8 mouse cellular contexts compared by ENCODE assay signal in the genomic region with DNA sequence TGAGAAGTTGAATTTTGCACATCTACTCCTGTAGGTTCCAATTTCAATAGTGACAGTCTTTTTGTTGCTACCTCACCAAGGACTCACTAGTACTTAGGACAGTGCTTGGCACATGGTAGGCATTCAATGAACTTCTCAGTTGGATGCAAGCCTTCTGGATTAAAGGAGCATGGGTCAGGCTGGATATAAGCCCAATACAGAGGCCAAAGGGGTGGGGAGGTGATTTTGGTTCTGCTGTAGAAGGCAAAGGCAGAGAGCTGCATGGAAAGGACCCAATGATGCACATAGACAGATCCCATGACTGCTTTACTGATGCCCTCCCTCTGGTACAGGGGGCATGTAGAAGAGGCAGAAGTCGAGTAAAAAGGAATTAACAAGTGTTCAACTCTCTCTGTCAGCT. TPM values are rescaled to one million over a fixed set of nuclear protein-coding genes. Genes with fewer than 3 reads are reported as not detected.
DNase-seq lines count a peak whose midpoint lies in the region; ATAC-seq lines count a peak whose summit lies in the region.

No protein-coding gene starts in this region.

- 22% methylated on average over 1 of the region's 1 CpGs for WGBS in heart, embryonic 12.5 days
- 8% methylated on average over 1 of the region's 1 CpGs for WGBS in neural tube, embryonic 11.5 days
- WGBS in hindbrain, embryonic 14.5 days, result 38% methylated on average over 1 of the region's 1 CpGs
- 26% methylated on average over 1 of the region's 1 CpGs for WGBS in stomach, embryonic 15.5 days

- no peak overlapping the region for H3K27ac ChIP-seq in heart, embryonic 12.5 days (ENCODE audit: poor library complexity, severe bottlenecking)
- H3K27ac ChIP-seq in neural tube, embryonic 11.5 days (ENCODE audit: low read depth, low read length), result no peak overlapping the region
- no peak overlapping the region for H3K27ac ChIP-seq in hindbrain, embryonic 14.5 days
- H3K27ac ChIP-seq in stomach, embryonic 15.5 days, result no peak overlapping the region

- 0 out of 2 replicates have a peak, but pooled peaks cover 7% of the 10 kb centered on the region for H3K9me3 ChIP-seq in heart, embryonic 12.5 days (replicated peaks)
- no peaks in the 10 kb centered on the region for H3K9me3 ChIP-seq in neural tube, embryonic 11.5 days (ENCODE audit: control insufficient read depth, low read length)
- H3K9me3 ChIP-seq in hindbrain, embryonic 14.5 days (ENCODE audit: control insufficient read depth, low read length), result no peaks in the 10 kb centered on the region
- H3K9me3 ChIP-seq in stomach, embryonic 15.5 days, result no peaks in the 10 kb centered on the region

- no peak overlapping the region for H3K9ac ChIP-seq in heart, embryonic 12.5 days
- no peak overlapping the region for H3K9ac ChIP-seq in neural tube, embryonic 11.5 days (ENCODE audit: low read length)
- no peak overlapping the region for H3K9ac ChIP-seq in hindbrain, embryonic 14.5 days
- no peak overlapping the region for H3K9ac ChIP-seq in stomach, embryonic 15.5 days

- H3K36me3 ChIP-seq in heart, embryonic 12.5 days, result no peaks in the 10 kb centered on the region
- H3K36me3 ChIP-seq in neural tube, embryonic 11.5 days (ENCODE audit: control insufficient read depth, insufficient read depth, low read length), result no peaks in the 10 kb centered on the region
- H3K36me3 ChIP-seq in hindbrain, embryonic 14.5 days (replicated peaks; ENCODE audit: control insufficient read depth, insufficient read depth), result no peaks in the 10 kb centered on the region
- H3K36me3 ChIP-seq in stomach, embryonic 15.5 days, result no peaks in the 10 kb centered on the region

- H3K4me2 ChIP-seq in heart, embryonic 12.5 days, result peak overlapping the region; percentile 59
- H3K4me2 ChIP-seq in neural tube, embryonic 11.5 days (ENCODE audit: low read depth), result peak overlapping the region; percentile 38; the same call in 1 of the 2 replicates
- H3K4me2 ChIP-seq in hindbrain, embryonic 14.5 days (replicated peaks), result peak overlapping the region; percentile 51
- H3K4me2 ChIP-seq in stomach, embryonic 15.5 days, result peak overlapping the region; percentile 54; the same call in 1 of the 2 replicates

- peaks cover 4% of the 10 kb centered on the region; the same call in 1 of the 2 replicates for H3K27me3 ChIP-seq in heart, embryonic 12.5 days (replicated peaks)
- H3K27me3 ChIP-seq in neural tube, embryonic 11.5 days (ENCODE audit: control insufficient read depth, insufficient read depth, low read length), result no peaks in the 10 kb centered on the region
- H3K27me3 ChIP-seq in hindbrain, embryonic 14.5 days (ENCODE audit: control insufficient read depth, insufficient read depth, low read length), result no peaks in the 10 kb centered on the region
- no peaks in the 10 kb centered on the region for H3K27me3 ChIP-seq in stomach, embryonic 15.5 days (replicated peaks)

- H3K4me3 ChIP-seq in heart, embryonic 12.5 days, result peak overlapping the region; percentile 90; the same call in 1 of the 2 replicates
- H3K4me3 ChIP-seq in neural tube, embryonic 11.5 days (ENCODE audit: low read depth, low read length), result no peak overlapping the region
- no peak overlapping the region; the same call in 1 of the 2 replicates for H3K4me3 ChIP-seq in hindbrain, embryonic 14.5 days (replicated peaks; ENCODE audit: low read length)
- H3K4me3 ChIP-seq in stomach, embryonic 15.5 days (replicated peaks), result no peak overlapping the region

- no peaks in the 10 kb centered on the region for H3K4me1 ChIP-seq in heart, embryonic 12.5 days (replicated peaks)
- H3K4me1 ChIP-seq in neural tube, embryonic 11.5 days (ENCODE audit: control insufficient read depth, insufficient read depth, low read length), result no peaks in the 10 kb centered on the region
- no peaks in the 10 kb centered on the region for H3K4me1 ChIP-seq in hindbrain, embryonic 14.5 days (replicated peaks; ENCODE audit: control insufficient read depth, insufficient read depth, low read length)
- no peaks in the 10 kb centered on the region for H3K4me1 ChIP-seq in stomach, embryonic 15.5 days

- no peak for DNase-seq in heart, postnatal 4 days
- no peak for DNase-seq in neural tube, embryonic 11.5 days (ENCODE audit: low spot score)
- DNase-seq in neural tube, embryonic 10.5 days (ENCODE audit: extremely low spot score, low spot score), result no peak
- DNase-seq in hindbrain, embryonic 14.5 days (ENCODE audit: low spot score), result no peak
- no peak for DNase-seq in right cerebral cortex, postnatal 10 days (ENCODE audit: low spot score in 2 of 2)
- DNase-seq in urinary bladder, postnatal 36 days (ENCODE audit: low spot score in 2 of 2), result no peak

- ATAC-seq in heart, embryonic 12.5 days (ENCODE audit: insufficient number of reproducible peaks, low FRiP score), result no peak
- no peak for ATAC-seq in neural tube, embryonic 11.5 days (ENCODE audit: insufficient read depth, low FRiP score, low TSS enrichment)
- no peak for ATAC-seq in hindbrain, embryonic 14.5 days (ENCODE audit: low FRiP score)
- no peak for ATAC-seq in stomach, embryonic 15.5 days (ENCODE audit: insufficient read depth, low FRiP score, low read depth)

RNA-seq across cellular contexts. Expression of a gene that starts 0.8 kb away (rescaled TPM):
- 61.3 and 66.7 TPM in 2 replicates for polyA plus RNA-seq in heart, embryonic 12.5 days (2016; fragmentation: Nextera tagmentation; extraction: Ambion mirVana)
- total RNA-seq in heart, postnatal 4 days (2021), result 10 to 100 TPM; 39.5 to 39.9 TPM
- 67.3 and 68.5 TPM in 2 replicates for polyA plus RNA-seq in neural tube, embryonic 11.5 days (2014; fragmentation: Nextera tagmentation; extraction: Ambion mirVana)
- polyA plus RNA-seq in hindbrain, embryonic 14.5 days (2014; fragmentation: Nextera tagmentation; extraction: Ambion mirVana), result 51.5 and 52.6 TPM in 2 replicates
- polyA plus RNA-seq in stomach, embryonic 15.5 days (2015; fragmentation: Nextera tagmentation; extraction: Ambion mirVana), result 51.6 and 54.1 TPM in 2 replicates
